8 mouse cellular contexts compared by ENCODE assay signal in genomic region chr2:72254813-72255582, GRCm38 (mm10). TPM values are rescaled to one million over a fixed set of nuclear protein-coding genes. Genes with fewer than 3 reads are reported as not detected.
DNase-seq lines count a peak whose midpoint lies in the region; ATAC-seq lines count a peak whose summit lies in the region.

No protein-coding gene starts in this region.

- H3K4me2 ChIP-seq in forebrain, embryonic 12.5 days: peak overlapping the region; percentile 40
- H3K4me2 ChIP-seq in midbrain, embryonic 14.5 days (ENCODE audit: low read length): peak overlapping the region; percentile 15; the same call in 1 of the 2 replicates

- intact Hi-C loops in heart, postnatal 10 days (cut with DNase I): no loop called here
- intact Hi-C loops in left cerebral cortex, postnatal 36 days (cut with DNase I): no loop called here

- no peaks in the 10 kb centered on the region for H3K9me3 ChIP-seq in heart, embryonic 10.5 days
- no peaks in the 10 kb centered on the region for H3K9me3 ChIP-seq in forebrain, embryonic 12.5 days
- no peaks in the 10 kb centered on the region for H3K9me3 ChIP-seq in midbrain, embryonic 14.5 days (ENCODE audit: control insufficient read depth, low read length)

- no peak overlapping the region for H3K9ac ChIP-seq in forebrain, embryonic 12.5 days
- no peak overlapping the region for H3K9ac ChIP-seq in midbrain, embryonic 14.5 days (replicated peaks; ENCODE audit: low read length)

- ATAC-seq in forebrain, embryonic 12.5 days (ENCODE audit: low FRiP score): peak; percentile 64
- no peak; the same call in 1 of the 2 replicates for ATAC-seq in midbrain, embryonic 14.5 days (ENCODE audit: low FRiP score, low TSS enrichment)

- H3K27me3 ChIP-seq in heart, embryonic 10.5 days (ENCODE audit: insufficient read depth, poor library complexity, severe bottlenecking): no peaks in the 10 kb centered on the region
- H3K27me3 ChIP-seq in forebrain, embryonic 12.5 days: no peaks in the 10 kb centered on the region
- H3K27me3 ChIP-seq in midbrain, embryonic 14.5 days (ENCODE audit: control insufficient read depth, insufficient read depth, low read length): no peaks in the 10 kb centered on the region

- DNase-seq in heart, embryonic 10.5 days (ENCODE audit: low spot score): no peak
- DNase-seq in heart, postnatal 10 days: no peak
- DNase-seq in kidney, postnatal 10 days: peak; percentile 62
- DNase-seq in midbrain, embryonic 14.5 days: no peak
- DNase-seq in adrenal gland, adult 8-10 months: no peak
- no peak for DNase-seq in MN1 (ENCODE audit: low spot score)
- no peak for DNase-seq in left cerebral cortex, postnatal 36 days (ENCODE audit: low spot score in 2 of 2)

- no peaks in the 10 kb centered on the region for H3K36me3 ChIP-seq in heart, embryonic 10.5 days
- H3K36me3 ChIP-seq in forebrain, embryonic 12.5 days (replicated peaks): no peaks in the 10 kb centered on the region
- no peaks in the 10 kb centered on the region for H3K36me3 ChIP-seq in midbrain, embryonic 14.5 days (ENCODE audit: control insufficient read depth, insufficient read depth, low read length)

- WGBS in heart, embryonic 10.5 days: 33% methylated on average over 14 of the region's 14 CpGs
- 29% methylated on average over 14 of the region's 14 CpGs for WGBS in forebrain, embryonic 12.5 days
- 39% methylated on average over 14 of the region's 14 CpGs for WGBS in midbrain, embryonic 14.5 days

- peak overlapping the region; percentile 40 for H3K4me3 ChIP-seq in heart, embryonic 10.5 days
- no peak overlapping the region for H3K4me3 ChIP-seq in forebrain, embryonic 12.5 days (replicated peaks)
- H3K4me3 ChIP-seq in midbrain, embryonic 14.5 days (replicated peaks; ENCODE audit: low read depth, low read length): no peak overlapping the region

- peak overlapping the region; percentile 62; the same call in 1 of the 2 replicates for H3K27ac ChIP-seq in heart, embryonic 10.5 days
- H3K27ac ChIP-seq in forebrain, embryonic 12.5 days: peak overlapping the region; percentile 65
- H3K27ac ChIP-seq in midbrain, embryonic 14.5 days (replicated peaks; ENCODE audit: low read depth, low read length): no peak overlapping the region

- H3K4me1 ChIP-seq in heart, embryonic 10.5 days: peaks cover 21% of the 10 kb centered on the region
- H3K4me1 ChIP-seq in forebrain, embryonic 12.5 days: peaks cover 35% of the 10 kb centered on the region
- H3K4me1 ChIP-seq in midbrain, embryonic 14.5 days (ENCODE audit: control insufficient read depth, insufficient read depth, low read length): peaks cover 15% of the 10 kb centered on the region

RNA-seq across cellular contexts. Expression of gene Map3k20, which starts 30.4 kb away (rescaled TPM):
- polyA plus RNA-seq in heart, embryonic 10.5 days (2016; fragmentation: Nextera tagmentation; extraction: Ambion mirVana): 27.9 and 60.5 TPM in 2 replicates
- total RNA-seq in heart, postnatal 10 days (2021): 100 to 1,000 TPM; 216 to 235 TPM
- polyA plus RNA-seq in forebrain, embryonic 12.5 days (2016; fragmentation: Nextera tagmentation; extraction: Ambion mirVana): 7.0 and 7.1 TPM in 2 replicates
- 3.8 and 6.6 TPM in 2 replicates for polyA plus RNA-seq in midbrain, embryonic 14.5 days (2014; fragmentation: Nextera tagmentation; extraction: Ambion mirVana)
- total RNA-seq in adrenal gland, adult 8-10 months (2022): 10 to 100 TPM; 30.6 to 46.2 (median 35.6) TPM
- 10 to 100 TPM; 11.7 to 11.8 TPM for total RNA-seq in left cerebral cortex, postnatal 36 days (2021)

Comparison
In these comparisons a context has a peak if more than half of its experiments do, and no peak if none do; other contexts are left out.
1. RNA of gene Map3k20, which starts 30.4 kb away (total RNA-seq): 216 to 235 TPM in heart, postnatal 10 days; 30.6 to 46.2 TPM in adrenal gland, adult 8-10 months and 11.7 to 11.8 TPM in left cerebral cortex, postnatal 36 days; every median in the first group is over 4 times any median in the second.